In genomic region chr6:37068737-37069136, GRCm38 (mm10) we compare ENCODE assay signal across 16 mouse cellular contexts.
DNase-seq lines count a peak whose midpoint lies in the region; TF ChIP-seq lines count a peak whose summit lies in the region.
"Had no signal": no experiment of that assay in that cellular context is flagged by ENCODE, and none has a peak within 500 bp of the region (broad histone marks: within the 10 kb centered on the region; RNA-seq: fewer than 3 reads in every experiment).

No protein-coding gene starts in this region.

- intact Hi-C loops in left cerebral cortex, postnatal 4 days (cut with DNase I), result no loop called here
- intact Hi-C loops in left cerebral cortex, postnatal 36 days (cut with DNase I), result no loop called here

- no peaks in the 10 kb centered on the region; the same call in 1 of the 2 replicates for H3K27me3 ChIP-seq in cerebellum, adult 2 months (ENCODE audit: control insufficient read depth, insufficient read depth, low read length)
- H3K27me3 ChIP-seq: intestine, embryonic 15.5 days; limb, embryonic 12.5 days; liver, embryonic 12.5 days; lung, embryonic 15.5 days; neural tube, embryonic 12.5 days had no signal

- H3K4me1 ChIP-seq in cerebellum, adult 2 months (ENCODE audit: control insufficient read depth, insufficient read depth, low read length), result peaks cover 4% of the 10 kb centered on the region

- TF ChIP-seq CTCF in cerebellum, adult 2 months (IDR thresholded peaks at IDR 0.05; ENCODE audit: borderline replicate concordance, insufficient read depth, low read depth, low read length), result no peak

- DNase-seq in left cerebral cortex, postnatal 4 days, result peak; percentile 93
- DNase-seq in left cerebral cortex, postnatal 36 days (ENCODE audit: low spot score in 2 of 2), result no peak
- DNase-seq in brain, adult 2 months (ENCODE audit: low read depth, low spot score), result peak; percentile 80
- peak; percentile 62 to 70 for DNase-seq in cerebellum, adult 2 months
- DNase-seq in cerebellum, postnatal 36 days, result peak; percentile 46 to 62
- no peak for DNase-seq in frontal cortex, postnatal 36 days (ENCODE audit: low spot score in 2 of 2)
- DNase-seq in ovary, postnatal 36 days (ENCODE audit: low spot score), result no peak
- DNase-seq: adrenal gland, postnatal 10 days; heart, adult 2 months; thymus, postnatal 4 days had no signal

- no peak overlapping the region for H3K27ac ChIP-seq in cerebellum, adult 2 months (ENCODE audit: insufficient read depth, low read length)
- H3K27ac ChIP-seq: embryonic facial prominence, embryonic 10.5 days; heart, adult 2 months; intestine, embryonic 15.5 days; limb, embryonic 12.5 days; liver, embryonic 12.5 days; lung, embryonic 15.5 days; neural tube, embryonic 12.5 days had no signal

- 19% methylated on average over 6 of the region's 6 CpGs for WGBS in cerebellum, adult 2 months

- no peak overlapping the region for H3K4me3 ChIP-seq in cerebellum, adult 2 months (replicated peaks; ENCODE audit: insufficient read depth, low read depth, low read length)
- H3K4me3 ChIP-seq: embryonic facial prominence, embryonic 10.5 days; heart, adult 2 months; intestine, embryonic 15.5 days; limb, embryonic 12.5 days; liver, embryonic 12.5 days; lung, embryonic 15.5 days; neural tube, embryonic 12.5 days had no signal

- no peak for TF ChIP-seq POLR2A in cerebellum, adult 2 months (IDR thresholded peaks at IDR 0.05; ENCODE audit: borderline replicate concordance, insufficient read depth, low read length)

Comparison
In these comparisons a context has a peak if more than half of its experiments do, and no peak if none do; other contexts are left out.
1. DNase-seq: peak in left cerebral cortex, postnatal 4 days (single experiment), brain, adult 2 months (single experiment), cerebellum, adult 2 months (2 of 2) and cerebellum, postnatal 36 days (2 of 2); none in left cerebral cortex, postnatal 36 days (0 of 2), frontal cortex, postnatal 36 days (0 of 2) and ovary, postnatal 36 days (single experiment).